Mouse (Mus musculus): ENCODE data around the gene Dennd6a. TPM values are rescaled to one million over a fixed set of nuclear protein-coding genes. Genes with fewer than 3 reads are reported as not detected.

The Dennd6a gene
- polyA plus RNA-seq, 1 experiment from 2014 or later: 33.6 TPM

GRCm38 (mm10) chr14:26583645-26584044 lies 10.0 kb downstream of the Dennd6a start:
- WGBS: 86% methylated on average over 3 of the region's 3 CpGs
- no peak for ATAC-seq (replicated peaks; ENCODE audit: low FRiP score, low read depth)

GRCm38 (mm10) chr14:26587116-26587515 lies 13.5 kb downstream of the Dennd6a start:
- H3K36me3 ChIP-seq (ENCODE audit: insufficient read depth, low read length): peaks cover under 1% of the 10 kb centered on the region; the same call in 1 of the 2 replicates
- no peak overlapping the region for H3K4me2 ChIP-seq (ENCODE audit: low read length)
- H3K4me1 ChIP-seq (replicated peaks; ENCODE audit: insufficient read depth, low read length): no peaks in the 10 kb centered on the region
- DNase-seq (ENCODE audit: low spot score) (peak; percentile 17), ATAC-seq (replicated peaks; ENCODE audit: low FRiP score, low read depth) (no peak)
- TF ChIP-seq CTCF (IDR thresholded peaks at IDR 0.05; ENCODE audit: low read depth): no peak
- no peaks in the 10 kb centered on the region for H3K27me3 ChIP-seq (ENCODE audit: insufficient read depth, low read length)
- H3K9ac ChIP-seq (ENCODE audit: low read depth, low read length): no peak overlapping the region
- H3K27ac ChIP-seq: no peak overlapping the region
- no peak overlapping the region for H3K4me3 ChIP-seq (replicated peaks; ENCODE audit: low read depth, low read length)
- H3K9me3 ChIP-seq (replicated peaks; ENCODE audit: low read length): no peaks in the 10 kb centered on the region

More at GRCm38 (mm10) chr14:26583645-26584044, 10.0 kb downstream of the Dennd6a start:
- peaks cover 5% of the 10 kb centered on the region; the same call in 1 of the 2 replicates for H3K36me3 ChIP-seq (ENCODE audit: insufficient read depth, low read length)
- no peaks in the 10 kb centered on the region for H3K9me3 ChIP-seq (replicated peaks; ENCODE audit: low read length)
- H3K4me1 ChIP-seq (replicated peaks; ENCODE audit: insufficient read depth, low read length): no peaks in the 10 kb centered on the region
- DNase-seq (ENCODE audit: low spot score): no peak
- no peaks in the 10 kb centered on the region for H3K27me3 ChIP-seq (ENCODE audit: insufficient read depth, low read length)
- TF ChIP-seq CTCF (IDR thresholded peaks at IDR 0.05; ENCODE audit: low read depth): no peak
- no peak overlapping the region for H3K27ac ChIP-seq
- no peak overlapping the region for H3K4me3 ChIP-seq (replicated peaks; ENCODE audit: low read depth, low read length)
- no peak overlapping the region for H3K9ac ChIP-seq (ENCODE audit: low read depth, low read length)
- no peak overlapping the region for H3K4me2 ChIP-seq (ENCODE audit: low read length)

- H3K27ac ChIP-seq: no peak overlapping the region
- 0 out of 2 replicates have a peak, but pooled peaks cover 3% of the 10 kb centered on the region for H3K36me3 ChIP-seq (ENCODE audit: insufficient read depth, low read length)
- ATAC-seq (replicated peaks; ENCODE audit: low FRiP score, low read depth) (no peak), DNase-seq (ENCODE audit: low spot score) (no peak)
- peak; percentile 34; the same call in 1 of the 2 replicates for TF ChIP-seq CTCF (IDR thresholded peaks at IDR 0.05; ENCODE audit: low read depth)
- no peaks in the 10 kb centered on the region for H3K9me3 ChIP-seq (replicated peaks; ENCODE audit: low read length)
- H3K27me3 ChIP-seq (ENCODE audit: insufficient read depth, low read length): no peaks in the 10 kb centered on the region
- no peak overlapping the region for H3K4me2 ChIP-seq (ENCODE audit: low read length)
- no peak overlapping the region for H3K4me3 ChIP-seq (replicated peaks; ENCODE audit: low read depth, low read length)
- H3K9ac ChIP-seq (ENCODE audit: low read depth, low read length): no peak overlapping the region
- H3K4me1 ChIP-seq (replicated peaks; ENCODE audit: insufficient read depth, low read length): no peaks in the 10 kb centered on the region
Measured at GRCm38 (mm10) chr14:26591353-26591752, 17.7 kb downstream of the Dennd6a start.

- ATAC-seq (replicated peaks; ENCODE audit: low FRiP score, low read depth) (no peak), DNase-seq (ENCODE audit: low spot score) (no peak)
- Histone ChIP-seq H3K27me3 (ENCODE audit: insufficient read depth, low read length) (no peaks in the 10 kb centered on the region), H3K27ac (no peak overlapping the region), H3K4me2 (ENCODE audit: low read length) (no peak overlapping the region), H3K9ac (ENCODE audit: low read depth, low read length) (no peak overlapping the region), H3K4me3 (replicated peaks; ENCODE audit: low read depth, low read length) (no peak overlapping the region), H3K9me3 (replicated peaks; ENCODE audit: low read length) (no peaks in the 10 kb centered on the region), H3K36me3 (ENCODE audit: insufficient read depth, low read length) (0 out of 2 replicates have a peak, but pooled peaks cover 8% of the 10 kb centered on the region), H3K4me1 (replicated peaks; ENCODE audit: insufficient read depth, low read length) (no peaks in the 10 kb centered on the region)
- no peak for TF ChIP-seq CTCF (IDR thresholded peaks at IDR 0.05; ENCODE audit: low read depth)
- 83% methylated on average over 2 of the region's 2 CpGs for WGBS
Measured at GRCm38 (mm10) chr14:26593281-26593895, 19.7 kb downstream of the Dennd6a start.

- DNase-seq (ENCODE audit: low spot score): no peak
- Histone ChIP-seq H3K4me1 (replicated peaks; ENCODE audit: insufficient read depth, low read length) (no peaks in the 10 kb centered on the region), H3K9me3 (replicated peaks; ENCODE audit: low read length) (no peaks in the 10 kb centered on the region), H3K27ac (no peak overlapping the region), H3K4me2 (ENCODE audit: low read length) (no peak overlapping the region), H3K9ac (ENCODE audit: low read depth, low read length) (no peak overlapping the region), H3K4me3 (replicated peaks; ENCODE audit: low read depth, low read length) (no peak overlapping the region), H3K36me3 (ENCODE audit: insufficient read depth, low read length) (0 out of 2 replicates have a peak, but pooled peaks cover 8% of the 10 kb centered on the region), H3K27me3 (ENCODE audit: insufficient read depth, low read length) (no peaks in the 10 kb centered on the region)
- ATAC-seq (replicated peaks; ENCODE audit: low FRiP score, low read depth): no peak
- no peak for TF ChIP-seq CTCF (IDR thresholded peaks at IDR 0.05; ENCODE audit: low read depth)
- WGBS: 80% methylated on average over 7 of the region's 7 CpGs
Measured at GRCm38 (mm10) chr14:26595167-26595566, 21.5 kb downstream of the Dennd6a start.

GRCm38 (mm10) chr14:26595695-26596365 lies 22.2 kb downstream of the Dennd6a start:
- WGBS: 40% methylated on average over 5 of the region's 5 CpGs
- peak; percentile 42 for DNase-seq (ENCODE audit: low spot score)
- H3K27ac ChIP-seq: peak overlapping the region; percentile 44

More at GRCm38 (mm10) chr14:26595695-26596365, 22.2 kb downstream of the Dennd6a start:
- no peaks in the 10 kb centered on the region for H3K27me3 ChIP-seq (ENCODE audit: insufficient read depth, low read length)
- no peaks in the 10 kb centered on the region for H3K4me1 ChIP-seq (replicated peaks; ENCODE audit: insufficient read depth, low read length)
- no peak for TF ChIP-seq CTCF (IDR thresholded peaks at IDR 0.05; ENCODE audit: low read depth)
- H3K4me2 ChIP-seq (ENCODE audit: low read length): no peak overlapping the region
- no peak overlapping the region for H3K9ac ChIP-seq (ENCODE audit: low read depth, low read length)
- H3K9me3 ChIP-seq (replicated peaks; ENCODE audit: low read length): no peaks in the 10 kb centered on the region
- no peak for ATAC-seq (replicated peaks; ENCODE audit: low FRiP score, low read depth)
- H3K36me3 ChIP-seq (ENCODE audit: insufficient read depth, low read length): 0 out of 2 replicates have a peak, but pooled peaks cover 8% of the 10 kb centered on the region
- no peak overlapping the region for H3K4me3 ChIP-seq (replicated peaks; ENCODE audit: low read depth, low read length)
